Mouse (Mus musculus) C2C12 (cell line): ENCODE results near the gene A830031A19Rik.

Experiments
- CEBPB ChIP-seq: IDR thresholded peaks from one replicate; pipeline ENCODE4 v1.6.1; 2011; ENCODE audit warnings: low read depth, mild to moderate bottlenecking, control low read depth, moderate library complexity
- CTCF ChIP-seq: IDR thresholded peaks from one replicate; pipeline ENCODE4 v1.5.1; 2011; ENCODE audit not compliant: control insufficient read depth, insufficient read depth, insufficient read length
- MAX ChIP-seq: IDR thresholded peaks from one replicate; pipeline ENCODE4 v1.6.1; 2011; ENCODE audit warnings: mild to moderate bottlenecking, control low read depth
- MYOD1 ChIP-seq: IDR thresholded peaks from one replicate; pipeline ENCODE4 v1.6.1; 2011; ENCODE audit warnings: low read depth; ENCODE audit not compliant: control insufficient read depth, insufficient read length
- MYOG ChIP-seq: IDR thresholded peaks from one replicate; pipeline ENCODE4 v1.6.1; 2011; ENCODE audit not compliant: control insufficient read depth, insufficient read length; ENCODE audit errors: extremely low read depth

DNA sequence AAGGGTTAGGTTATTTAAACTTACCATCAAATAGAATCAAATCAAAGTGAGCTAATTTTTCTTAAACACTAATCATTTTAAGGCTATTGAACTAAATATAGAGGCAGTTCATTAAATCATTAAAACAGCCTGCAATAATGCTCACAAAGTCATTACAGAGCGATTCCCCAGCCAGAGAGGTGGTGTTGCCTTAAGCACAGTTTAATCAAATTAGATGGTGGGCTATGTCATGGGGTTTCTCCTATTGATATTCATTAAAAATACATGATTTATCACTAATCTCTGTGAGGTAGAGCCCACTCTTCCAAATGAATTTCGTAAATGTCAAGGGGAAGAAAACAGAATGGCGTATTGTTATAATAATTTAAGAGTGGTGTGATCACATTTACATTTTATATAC, 58.8 kb downstream of the A830031A19Rik start:
- TF ChIP-seq CTCF: no peak
- no peak for TF ChIP-seq CEBPB
- no peak for TF ChIP-seq MAX
- TF ChIP-seq MYOG: no peak
- TF ChIP-seq MYOD1: no peak
